In the genomic region with DNA sequence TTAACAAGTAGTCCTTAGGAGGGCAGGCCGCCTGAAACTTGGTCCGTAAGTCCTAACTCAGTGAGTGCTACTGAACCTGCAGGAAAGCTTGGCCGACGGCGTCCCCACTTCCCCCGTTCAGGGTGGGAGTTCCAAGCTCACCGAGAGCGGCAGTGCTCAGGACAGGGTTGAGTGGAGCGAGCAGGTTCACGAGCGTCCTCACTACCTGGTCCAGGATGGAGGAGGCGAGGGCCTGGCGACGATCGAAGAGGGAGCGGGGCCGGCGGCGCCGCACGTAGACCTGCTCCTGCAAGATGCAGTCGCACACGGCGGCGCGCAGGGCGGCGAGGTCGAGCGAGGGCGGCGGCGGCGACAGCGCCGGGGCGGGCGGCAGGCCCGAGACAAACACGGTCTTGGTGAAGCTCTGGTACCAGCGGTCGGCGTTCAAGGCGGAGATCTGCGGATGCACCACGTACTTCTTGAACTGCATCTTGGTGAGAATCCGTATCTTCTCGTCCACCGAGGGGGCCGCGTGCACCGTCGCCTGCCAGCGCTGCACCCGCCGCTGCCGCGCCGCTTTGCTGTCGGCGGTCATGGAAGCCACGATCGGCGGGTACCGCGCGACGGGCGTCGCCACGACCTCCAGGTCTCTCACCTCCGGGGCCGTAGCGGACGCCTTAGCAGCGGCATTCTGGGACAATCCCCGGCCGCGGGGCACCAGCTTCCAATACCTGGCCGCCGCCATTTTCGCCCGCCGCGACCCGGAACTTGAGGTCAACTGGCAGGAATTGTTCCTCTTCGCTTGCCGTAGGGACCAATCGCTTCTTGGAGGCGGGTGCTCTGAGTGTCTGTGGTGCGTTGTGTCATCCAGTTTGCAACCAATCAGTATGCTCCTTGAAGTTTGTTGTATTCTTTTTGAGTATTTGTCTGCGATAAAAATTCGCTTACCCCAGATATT, we compare ENCODE assay signal across 8 mouse cellular contexts. TPM values are rescaled to one million over a fixed set of nuclear protein-coding genes. Genes with fewer than 3 reads are reported as not detected.
DNase-seq lines count a peak whose midpoint lies in the region; ATAC-seq lines count a peak whose summit lies in the region.

A gene (plus strand): TSS at position 120 of the 937 bp plus-strand sequence.
A gene (minus strand): TSS at position 742 of the 937 bp plus-strand sequence.

- H3K9me3 ChIP-seq in heart, embryonic 13.5 days = no peaks in the 10 kb centered on the region
- H3K9me3 ChIP-seq in liver, embryonic 12.5 days (replicated peaks) = no peaks in the 10 kb centered on the region
- no peaks in the 10 kb centered on the region for H3K9me3 ChIP-seq in stomach, embryonic 15.5 days

- H3K27ac ChIP-seq in brown adipose tissue, adult 24 weeks (replicated peaks; ENCODE audit: low read depth, low read length) = peak within 1 kb of the TSS; percentile 23; the same call in 1 of the 2 replicates
- peak within 1 kb of the TSS; percentile 74 for H3K27ac ChIP-seq in heart, embryonic 13.5 days (replicated peaks)
- H3K27ac ChIP-seq in liver, embryonic 12.5 days = peak within 1 kb of the TSS; percentile 77
- H3K27ac ChIP-seq in stomach, embryonic 15.5 days = peak within 1 kb of the TSS; percentile 63; the same call in 1 of the 2 replicates

- H3K9ac ChIP-seq in heart, embryonic 13.5 days = peak within 1 kb of the TSS; percentile 94
- H3K9ac ChIP-seq in liver, embryonic 12.5 days = peak within 1 kb of the TSS; percentile 87
- peak within 1 kb of the TSS; percentile 55 for H3K9ac ChIP-seq in stomach, embryonic 15.5 days

- WGBS in heart, embryonic 13.5 days = under 1% methylated on average over 93 of the region's 93 CpGs
- under 1% methylated on average over 88 of the region's 93 CpGs for WGBS in liver, embryonic 12.5 days (ENCODE audit: insufficient replicate concordance)
- under 1% methylated on average over 93 of the region's 93 CpGs for WGBS in stomach, embryonic 15.5 days

- peak; percentile 83 for ATAC-seq in heart, embryonic 13.5 days (ENCODE audit: extremely low read depth, insufficient number of reproducible peaks, low FRiP score, low TSS enrichment)
- ATAC-seq in liver, embryonic 12.5 days = peak; percentile 95
- peak; percentile 96 for ATAC-seq in stomach, embryonic 15.5 days (ENCODE audit: insufficient read depth, low FRiP score, low read depth)

- peaks cover 34% of the 10 kb centered on the region for H3K36me3 ChIP-seq in heart, embryonic 13.5 days
- peaks cover 33% of the 10 kb centered on the region for H3K36me3 ChIP-seq in liver, embryonic 12.5 days
- H3K36me3 ChIP-seq in stomach, embryonic 15.5 days = peaks cover 8% of the 10 kb centered on the region

- H3K4me1 ChIP-seq in brown adipose tissue, adult 24 weeks (ENCODE audit: control insufficient read depth, insufficient read depth, insufficient read length, low read length) = no peaks in the 10 kb centered on the region
- H3K4me1 ChIP-seq in heart, embryonic 13.5 days = peaks cover 14% of the 10 kb centered on the region
- peaks cover 11% of the 10 kb centered on the region for H3K4me1 ChIP-seq in liver, embryonic 12.5 days
- no peaks in the 10 kb centered on the region for H3K4me1 ChIP-seq in stomach, embryonic 15.5 days

- peak within 1 kb of the TSS; percentile 75 for H3K4me2 ChIP-seq in heart, embryonic 13.5 days
- H3K4me2 ChIP-seq in liver, embryonic 12.5 days = peak within 1 kb of the TSS; percentile 82
- peak within 1 kb of the TSS; percentile 62 for H3K4me2 ChIP-seq in stomach, embryonic 15.5 days

- peak; percentile 98 for DNase-seq in CD4-positive, CD25-positive, alpha-beta regulatory T cell, adult 2 months (ENCODE audit: low read depth, low spot score)
- peak; percentile 74 for DNase-seq in fat pad, adult 2 months (ENCODE audit: extremely low read depth, low read depth, low spot score)
- DNase-seq in kidney, postnatal 10 days = peak; percentile 97
- peak; percentile 89 to 91 for DNase-seq in natural killer cell, adult 2 months (ENCODE audit: low spot score in 2 of 2)

- no peaks in the 10 kb centered on the region for H3K27me3 ChIP-seq in heart, embryonic 13.5 days (replicated peaks)
- no peaks in the 10 kb centered on the region for H3K27me3 ChIP-seq in liver, embryonic 12.5 days (replicated peaks)
- no peaks in the 10 kb centered on the region for H3K27me3 ChIP-seq in stomach, embryonic 15.5 days (replicated peaks)

- peak within 1 kb of the TSS; percentile 77 for H3K4me3 ChIP-seq in brown adipose tissue, adult 24 weeks (ENCODE audit: insufficient read depth, low read depth, low read length)
- peak within 1 kb of the TSS; percentile 96 for H3K4me3 ChIP-seq in heart, embryonic 13.5 days
- H3K4me3 ChIP-seq in liver, embryonic 12.5 days = peak within 1 kb of the TSS; percentile 94
- peak within 1 kb of the TSS; percentile 79 for H3K4me3 ChIP-seq in stomach, embryonic 15.5 days (replicated peaks)

RNA-seq across cellular contexts. Expression of the first gene that starts in this region (rescaled TPM):
- polyA plus RNA-seq in brown adipose tissue, adult 24 weeks (2012; ENCODE audit: insufficient read depth, insufficient read length, missing spikeins) = not detected in 2 replicates
- 0.52 and 0.55 TPM in 2 replicates for polyA plus RNA-seq in heart, embryonic 13.5 days (2015; fragmentation: Nextera tagmentation; extraction: Ambion mirVana)
- polyA plus RNA-seq in liver, embryonic 12.5 days (2016; fragmentation: Nextera tagmentation; extraction: Ambion mirVana) = 0.25 and 1.0 TPM in 2 replicates
- 0.44 and 1.0 TPM in 2 replicates for polyA plus RNA-seq in stomach, embryonic 15.5 days (2015; fragmentation: Nextera tagmentation; extraction: Ambion mirVana)

RNA-seq across cellular contexts. Expression of the second gene that starts in this region (rescaled TPM):
- polyA plus RNA-seq in brown adipose tissue, adult 24 weeks (2012; ENCODE audit: insufficient read depth, insufficient read length, missing spikeins) = 27.3 and 36.7 TPM in 2 replicates
- 28.0 and 30.6 TPM in 2 replicates for polyA plus RNA-seq in heart, embryonic 13.5 days (2015; fragmentation: Nextera tagmentation; extraction: Ambion mirVana)
- polyA plus RNA-seq in liver, embryonic 12.5 days (2016; fragmentation: Nextera tagmentation; extraction: Ambion mirVana) = 31.9 and 33.3 TPM in 2 replicates
- 34.3 and 35.3 TPM in 2 replicates for polyA plus RNA-seq in stomach, embryonic 15.5 days (2015; fragmentation: Nextera tagmentation; extraction: Ambion mirVana)

Comparison
In these comparisons a context has a peak if more than half of its experiments do, and no peak if none do; other contexts are left out.
1. Peak in every context shown above with its lines: DNase-seq, ATAC-seq, H3K4me3 ChIP-seq and H3K27ac ChIP-seq.
2. H3K27ac ChIP-seq: peak in every context shown above with its lines; median percentile 77 in liver, embryonic 12.5 days; 74 in heart, embryonic 13.5 days; 63 in stomach, embryonic 15.5 days; 23 in brown adipose tissue, adult 24 weeks.